Mouse (Mus musculus): Measurements from ENCODE around the gene 4932438A13Rik.

4932438A13Rik gene

GRCm38 (mm10) chr3:36862721-36863275 is at the start of gene 4932438A13Rik:
TSS of gene 4932438A13Rik (plus strand) at chr3:36863104.
- DNase-seq: peak; percentile 97

- DNase-seq: no peak
Observed at GRCm38 (mm10) chr3:36816633-36817032, 46.3 kb upstream of the 4932438A13Rik start.

- DNase-seq: peak; percentile 64
Observed at GRCm38 (mm10) chr3:36819402-36819801, 43.5 kb upstream of the 4932438A13Rik start.

- no peak for DNase-seq
Observed at GRCm38 (mm10) chr3:36821037-36821436, 41.9 kb upstream of the 4932438A13Rik start.

- DNase-seq: no peak
Observed at GRCm38 (mm10) chr3:36825098-36825497, 37.8 kb upstream of the 4932438A13Rik start.

GRCm38 (mm10) chr3:36825554-36825953 is 37.4 kb upstream of the 4932438A13Rik start:
- no peak for DNase-seq

GRCm38 (mm10) chr3:36827274-36828025 is 35.5 kb upstream of the 4932438A13Rik start:
- DNase-seq: no peak

GRCm38 (mm10) chr3:36830218-36830617 is 32.7 kb upstream of the 4932438A13Rik start:
- no peak for DNase-seq

- DNase-seq: no peak
Observed at GRCm38 (mm10) chr3:36834426-36834825, 28.5 kb upstream of the 4932438A13Rik start.

GRCm38 (mm10) chr3:36834832-36835231 is 28.1 kb upstream of the 4932438A13Rik start:
- DNase-seq: no peak

- peak; percentile 50 for DNase-seq
Observed at GRCm38 (mm10) chr3:36835525-36836203, 27.2 kb upstream of the 4932438A13Rik start.

- no peak for DNase-seq
Observed at GRCm38 (mm10) chr3:36836833-36837232, 26.1 kb upstream of the 4932438A13Rik start.

- DNase-seq: peak; percentile 75
Observed at GRCm38 (mm10) chr3:36840650-36841555, 22.0 kb upstream of the 4932438A13Rik start.

- no peak for DNase-seq
Observed at GRCm38 (mm10) chr3:36853733-36854440, 9.0 kb upstream of the 4932438A13Rik start.

GRCm38 (mm10) chr3:36861411-36862410 is 1.2 kb upstream of the 4932438A13Rik start:
- no peak for DNase-seq

GRCm38 (mm10) chr3:36863427-36863826 is 523 bp downstream of the 4932438A13Rik start:
- DNase-seq: no peak

- no peak for DNase-seq
Observed at GRCm38 (mm10) chr3:36863881-36864280, 977 bp downstream of the 4932438A13Rik start.

GRCm38 (mm10) chr3:36864466-36864865 is 1.6 kb downstream of the 4932438A13Rik start:
- no peak for DNase-seq

- no peak for DNase-seq
Observed at GRCm38 (mm10) chr3:36905372-36905771, 42.5 kb downstream of the 4932438A13Rik start.

GRCm38 (mm10) chr3:36917832-36918231 is 54.9 kb downstream of the 4932438A13Rik start:
- no peak for DNase-seq

GRCm38 (mm10) chr3:36918322-36918721 is 55.4 kb downstream of the 4932438A13Rik start:
- DNase-seq: no peak

All from kidney, postnatal 14 days (tissue).